Mouse (Mus musculus): ENCODE data around the gene Gm14418.
"Not testable (repeated sequence)": the region's sequence is repeated elsewhere in the genome, so short reads cannot be mapped to it uniquely, and the experiment has no call there.

Gm14418 gene

DNA sequence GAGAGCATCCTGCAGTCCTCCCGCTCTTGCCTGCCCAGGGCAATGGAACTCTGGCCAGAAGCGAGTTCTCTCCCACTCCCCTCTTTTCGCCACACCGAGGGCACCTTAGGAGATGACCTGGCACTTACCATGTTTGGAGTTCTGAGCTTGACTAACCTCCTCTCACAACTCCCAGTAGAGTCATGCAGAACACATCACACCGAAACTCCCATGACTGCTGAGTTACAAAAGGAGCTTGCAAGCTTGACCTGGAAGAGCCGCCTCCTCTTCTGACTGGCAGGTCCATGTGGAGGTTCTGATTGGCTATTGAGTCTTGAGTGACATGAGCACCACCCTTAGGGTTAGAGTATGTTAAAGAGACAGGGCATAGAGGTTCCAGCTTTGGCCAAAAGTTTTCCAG is at the start of gene Gm14418:
TSS of gene Gm14418 (minus strand) at position 225 of the 400 bp plus-strand sequence.
- not testable (repeated sequence) for DNase-seq (ENCODE audit: low spot score)

All from layer of hippocampus, adult 9-10 months (tissue).